Mouse (Mus musculus) embryonic stem cell, embryonic (primary cell): ENCODE data around the gene Insig1.

ENCODE experiments used
- CTCF ChIA-PET, 4 experiments: fragments of 300-600 bp in 2 of 4; fragments of 350-600 bp in 2 of 4; sonication (Branson Sonifier 250); formaldehyde crosslinking; loops; one replicate each; lab custom pipeline; 2022; ENCODE audit warnings: inconsistent platforms in 2 of 4; lab: Charles Lee
- POLR2A ChIA-PET, 4 experiments: fragments of 300-600 bp in 2 of 4; fragments of 350-600 bp in 2 of 4; sonication (Branson Sonifier 250); formaldehyde crosslinking; loops; one replicate each; lab custom pipeline; 2022; ENCODE audit warnings: antibody characterized with exemption in 4 of 4, inconsistent platforms in 1 of 4; lab: Charles Lee

The Insig1 gene

DNA sequence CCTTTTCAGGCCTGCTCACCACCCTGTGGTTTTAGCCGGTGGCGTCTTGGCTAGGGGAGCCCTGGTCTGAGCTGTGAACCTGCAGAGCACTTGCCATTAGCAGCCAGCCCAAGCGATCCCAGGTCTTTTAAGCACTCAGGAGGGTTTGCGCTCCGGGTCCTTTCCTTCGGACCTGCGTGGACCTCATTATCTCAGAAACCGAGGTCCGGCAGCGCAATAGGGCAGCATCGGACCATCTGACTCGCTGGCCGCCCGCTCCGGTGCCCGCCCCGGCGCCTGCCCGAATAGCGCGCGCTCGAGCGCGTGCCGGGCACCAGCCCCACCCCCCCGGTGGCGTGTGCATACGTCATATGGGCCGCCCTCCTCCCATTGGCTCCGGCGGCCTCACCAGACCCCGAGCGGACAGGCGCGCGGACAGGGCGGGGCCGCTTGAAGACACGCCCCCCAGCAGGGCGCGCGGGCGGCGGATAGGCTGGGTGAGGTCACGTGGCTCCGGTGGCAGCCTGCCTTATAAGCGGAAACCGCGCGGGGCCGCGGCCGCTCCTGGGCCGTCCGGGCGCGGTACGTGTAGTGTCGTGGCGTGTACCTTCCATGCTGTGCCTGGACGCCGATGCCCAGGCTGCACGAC, at the start of gene Insig1:
Insig1 (plus strand) TSS at position 536 of the 628 bp plus-strand sequence.
- CTCF ChIA-PET: no interaction called here
- POLR2A ChIA-PET: interaction anchor here in 3 of 4 experiments (0.6 to 6.1 kb wide), 41 partner anchors 8 to 326 kb away, joined by 3 to 31 read pairs (median 4); partner anchors contain the start of genes Paxip1 (in 3 of the 3) and Rbm33 (in 1 of the 3)

DNA sequence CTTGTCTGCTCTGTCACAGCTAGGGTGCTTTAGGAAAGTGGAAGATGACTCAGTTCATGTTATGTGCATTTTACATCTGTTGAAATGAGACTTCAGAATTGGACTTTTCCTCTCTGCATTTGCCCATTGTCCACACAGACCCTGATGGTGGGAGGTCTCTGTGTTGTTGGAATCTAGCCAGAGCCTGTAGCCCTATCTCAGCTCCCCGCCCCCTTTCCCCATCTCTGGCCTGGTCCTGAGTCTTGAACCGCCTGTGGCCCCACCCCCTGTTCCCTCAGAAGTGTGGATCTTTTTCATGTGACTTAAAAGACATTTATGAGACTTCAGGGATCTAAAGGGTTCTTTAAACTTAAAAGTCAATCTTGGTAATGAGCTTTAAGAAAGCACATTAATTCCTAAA, 47.7 kb upstream of the Insig1 start:
- POLR2A ChIA-PET: no interaction called here
- CTCF ChIA-PET: interaction anchor here in 1 of 4 experiments (0.6 kb wide), 1 partner anchor 255 kb away, joined by 4 read pairs; no protein-coding TSS in a partner anchor

DNA sequence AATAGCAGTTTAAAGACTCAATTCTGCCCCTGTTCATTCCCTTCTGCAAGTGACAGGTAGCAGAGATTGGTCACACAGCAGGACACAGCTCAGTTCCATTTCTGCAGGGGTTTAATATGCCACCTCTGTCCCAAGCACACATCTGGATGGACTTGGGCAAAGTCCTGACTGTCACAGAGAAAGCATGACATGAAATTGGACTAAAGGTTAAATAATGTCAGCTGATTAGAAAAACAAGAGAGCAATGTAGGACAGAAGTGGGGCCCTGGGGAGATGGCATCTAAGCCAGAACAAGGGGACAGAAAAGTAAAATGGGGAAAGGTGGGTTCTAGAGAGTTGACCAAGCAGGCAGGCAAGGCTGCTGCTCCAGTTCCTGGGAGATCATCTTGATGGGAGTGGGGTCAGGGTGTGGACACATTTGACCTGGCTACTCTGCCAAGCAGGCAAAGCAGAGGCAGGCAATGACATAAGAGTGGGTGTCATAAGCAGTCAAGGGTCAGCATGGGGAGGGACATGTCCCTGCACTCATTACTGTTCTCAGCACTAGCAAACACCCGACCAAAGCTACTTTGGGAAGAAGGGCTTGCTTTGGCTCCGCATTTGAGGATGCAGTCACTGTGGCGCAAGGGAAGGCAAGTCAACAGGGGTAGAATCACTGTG, 39.5 kb upstream of the Insig1 start:
- ChIA-PET CTCF (no interaction called here), POLR2A (interaction anchor here in 2 of 4 experiments (0.5 to 1.1 kb wide), 2 partner anchors 9 to 90 kb away, joined by 3 to 4 read pairs; no protein-coding TSS in a partner anchor)

DNA sequence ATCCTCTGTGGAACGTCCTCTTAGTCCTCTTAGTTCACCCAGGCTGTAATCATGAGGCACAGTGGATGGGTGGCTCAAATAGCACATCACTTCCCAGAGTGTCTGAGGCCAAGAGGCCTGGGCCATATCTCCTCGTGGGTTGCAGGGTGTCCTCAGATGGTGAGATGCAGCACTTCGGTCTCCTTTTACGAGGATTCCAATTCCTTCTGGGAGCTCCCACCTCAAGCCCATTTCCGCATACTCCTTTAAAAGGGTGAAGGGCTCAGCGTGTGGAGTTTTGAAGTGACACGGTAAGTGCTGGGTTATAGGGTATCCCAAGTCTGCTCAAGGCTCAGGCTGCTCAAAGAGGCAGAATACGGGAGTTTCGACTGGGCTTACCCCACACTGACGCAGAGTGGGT, 38.3 kb upstream of the Insig1 start:
- ChIA-PET POLR2A (interaction anchor here in 3 of 4 experiments (0.6 to 1.4 kb wide), 3 partner anchors 8 to 39 kb away, joined by 3 to 4 read pairs (median 3); no protein-coding TSS in a partner anchor), CTCF (no interaction called here)

DNA sequence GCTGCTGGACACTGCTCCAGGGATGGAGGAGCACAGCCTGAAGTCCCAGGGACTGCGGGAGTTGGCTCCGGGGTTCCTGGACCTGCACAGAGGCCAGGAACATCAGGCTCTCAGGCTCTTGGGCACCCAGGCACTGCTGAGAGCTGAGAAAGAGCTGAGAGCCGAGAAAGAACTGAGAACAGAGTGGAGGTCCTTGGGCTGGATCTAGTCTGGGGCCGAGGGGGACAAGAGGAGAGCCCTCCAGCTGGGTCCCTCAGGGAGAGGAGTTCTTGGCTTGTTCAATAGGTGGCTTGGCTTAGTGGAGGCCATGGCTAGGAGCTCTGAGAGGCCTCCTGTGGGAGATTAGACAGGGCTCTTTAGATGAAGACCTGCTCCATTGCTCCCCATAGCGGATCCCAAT, 37.9 kb upstream of the Insig1 start:
- POLR2A ChIA-PET: interaction anchor here in 2 of 4 experiments (0.6 to 1.4 kb wide), 2 partner anchors 20 to 38 kb away, joined by 3 to 4 read pairs; no protein-coding TSS in a partner anchor

DNA sequence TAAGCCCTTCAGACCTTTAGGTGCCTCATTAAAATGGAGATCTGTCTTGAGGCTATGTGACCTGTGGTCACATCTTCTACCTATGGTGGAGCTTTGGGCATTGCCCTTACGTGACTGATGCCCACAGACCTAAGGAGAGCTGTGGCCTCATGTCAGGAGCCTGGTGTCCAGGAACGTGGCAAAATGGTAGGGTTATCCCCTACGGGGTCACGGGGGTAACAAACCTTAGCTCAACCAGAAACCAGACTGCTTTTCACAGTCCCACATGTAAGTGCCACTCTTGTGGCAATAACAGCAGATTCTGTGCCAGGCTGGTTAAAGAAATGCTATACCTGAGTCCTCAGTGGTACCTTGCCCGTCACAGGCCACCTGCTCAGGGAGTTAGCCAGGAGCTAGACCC, 37.3 kb upstream of the Insig1 start:
- ChIA-PET CTCF (no interaction called here), POLR2A (no interaction called here)

More for the DNA sequence above, 37.9 kb upstream of the Insig1 start:
- CTCF ChIA-PET: no interaction called here

DNA sequence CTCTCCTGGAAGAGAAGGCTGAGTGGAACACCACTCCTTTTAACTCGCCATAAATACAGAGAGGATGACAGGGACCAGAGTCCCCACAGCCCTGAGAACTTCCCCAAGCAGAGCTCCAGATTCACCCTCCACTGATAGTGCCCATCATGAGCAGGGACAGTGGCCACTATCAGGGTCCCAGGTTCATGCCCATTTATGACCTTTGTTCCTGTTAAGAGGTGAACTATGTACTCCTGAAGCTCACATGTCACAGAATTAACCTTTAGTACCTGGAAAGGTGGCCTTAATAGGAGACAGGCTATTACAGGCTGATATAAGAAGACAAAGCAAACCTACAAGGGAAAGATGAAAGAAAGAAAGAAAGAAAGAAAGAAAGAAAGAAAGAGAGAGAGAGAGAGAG, 35.2 kb upstream of the Insig1 start:
- CTCF ChIA-PET: interaction anchor here in 1 of 4 experiments (0.7 kb wide), 1 partner anchor 57 kb away, joined by 3 read pairs; no protein-coding TSS in a partner anchor
- POLR2A ChIA-PET: interaction anchor here in 2 of 4 experiments (1.2 to 3.3 kb wide), 4 partner anchors 12 to 38 kb away, joined by 3 to 31 read pairs (median 18); partner anchors contain the start of gene Insig1 (in 2 of the 2)

DNA sequence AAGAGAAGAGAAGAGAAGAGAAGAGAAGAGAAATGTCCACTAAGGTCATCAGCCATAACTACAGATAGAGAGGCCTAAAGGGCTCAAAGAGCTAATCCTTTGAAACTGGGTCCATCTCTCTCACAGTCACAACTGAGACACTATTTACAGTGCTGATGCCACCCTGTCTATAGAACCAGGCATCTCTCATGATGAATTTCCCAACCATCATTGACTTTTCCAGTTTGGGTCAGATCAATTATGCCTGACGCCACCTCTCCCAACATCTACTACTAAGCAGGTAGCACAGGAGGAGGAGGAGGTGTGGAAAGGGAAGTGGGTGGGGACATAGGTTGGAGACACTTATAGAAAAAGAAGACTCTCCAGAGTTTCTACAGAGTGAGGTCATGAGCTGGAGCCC, 34.6 kb upstream of the Insig1 start:
- ChIA-PET POLR2A (interaction anchor here in 2 of 4 experiments (1.2 to 3.3 kb wide), 5 partner anchors 11 to 244 kb away, joined by 3 to 31 read pairs (median 8); partner anchors contain the start of genes Insig1 (in 2 of the 2) and Paxip1 (in 1 of the 2)), CTCF (interaction anchor here in 1 of 4 experiments (0.7 kb wide), 1 partner anchor 57 kb away, joined by 3 read pairs; no protein-coding TSS in a partner anchor)

DNA sequence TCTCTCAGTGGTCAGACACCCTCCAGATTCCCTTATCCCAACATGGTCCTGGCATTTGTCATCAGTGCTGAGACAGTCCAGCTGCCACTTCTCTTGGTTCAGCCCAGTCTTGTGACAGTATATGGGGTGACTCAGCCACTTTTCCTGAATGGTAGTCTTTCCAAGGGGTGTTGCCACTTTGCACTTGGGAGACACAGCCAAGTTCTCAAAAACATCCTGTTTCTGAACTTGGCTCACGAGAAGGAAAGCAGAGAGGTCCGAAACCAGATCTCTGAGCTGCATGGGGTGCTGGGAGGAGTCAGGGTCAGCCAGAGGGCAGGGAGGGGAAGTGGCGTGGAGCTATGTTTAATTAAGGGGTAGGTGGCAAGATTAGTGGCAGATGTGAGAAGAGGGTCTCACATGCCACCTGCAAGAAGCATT, 34.0 kb upstream of the Insig1 start:
- ChIA-PET POLR2A (interaction anchor here in 2 of 4 experiments (0.7 to 3.3 kb wide), 10 partner anchors 11 to 245 kb away, joined by 3 to 31 read pairs (median 6); partner anchors contain the start of genes Insig1 (in 2 of the 2) and Paxip1 (in 2 of the 2)), CTCF (interaction anchor here in 2 of 4 experiments (0.9 to 1.4 kb wide), 3 partner anchors 57 to 257 kb away, joined by 3 to 4 read pairs (median 3); no protein-coding TSS in a partner anchor)

DNA sequence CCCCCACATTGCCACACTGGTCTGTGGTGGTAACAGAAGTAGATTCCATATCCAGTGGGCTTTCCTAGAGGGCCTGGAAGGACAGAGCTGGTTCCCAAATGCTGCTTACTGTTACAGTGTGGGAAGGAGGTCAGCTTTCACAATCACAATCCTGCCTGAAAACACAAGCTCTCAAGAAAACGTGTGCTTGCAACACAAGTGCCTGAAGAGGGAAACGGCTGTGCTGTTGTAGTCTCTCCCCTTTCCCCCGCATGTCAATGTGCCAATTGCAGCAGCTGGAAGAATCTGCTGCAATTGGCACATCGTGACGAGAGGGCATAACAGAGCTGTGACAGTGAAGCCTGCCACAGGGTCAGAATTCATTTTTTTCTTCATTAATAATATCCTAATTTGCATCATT, 33.5 kb upstream of the Insig1 start:
- ChIA-PET CTCF (interaction anchor here in 2 of 4 experiments (0.9 to 1.4 kb wide), 3 partner anchors 56 to 256 kb away, joined by 3 to 4 read pairs (median 3); no protein-coding TSS in a partner anchor), POLR2A (interaction anchor here in 3 of 4 experiments (0.7 to 3.3 kb wide), 13 partner anchors 10 to 246 kb away, joined by 3 to 31 read pairs (median 4); partner anchors contain the start of genes Insig1 (in 3 of the 3) and Paxip1 (in 2 of the 3))

DNA sequence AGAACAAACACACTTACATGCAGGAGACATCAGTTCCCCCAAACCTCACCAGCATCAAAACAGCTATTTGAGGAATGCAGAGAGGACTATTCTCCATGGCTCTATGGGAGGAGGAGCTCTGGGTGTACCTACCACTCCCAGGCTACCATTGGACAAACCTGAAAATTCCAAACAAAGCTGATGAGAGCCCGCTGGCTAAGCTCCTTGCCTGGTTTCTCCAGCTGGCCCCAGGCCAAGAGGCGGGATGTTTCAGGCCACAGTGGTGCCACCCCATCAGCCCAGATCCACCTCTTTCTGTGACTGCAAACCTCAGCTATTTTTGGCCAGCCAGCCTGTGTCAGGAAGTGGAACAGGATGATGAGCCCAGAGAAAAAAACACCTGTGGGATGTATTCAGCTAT, 33.0 kb upstream of the Insig1 start:
- POLR2A ChIA-PET: interaction anchor here (0.5 to 3.3 kb wide), 13 partner anchors 10 to 246 kb away, joined by 3 to 31 read pairs (median 4); partner anchors contain the start of genes Insig1 (in 3 of the 4) and Paxip1 (in 2 of the 4)
- CTCF ChIA-PET: interaction anchor here in 2 of 4 experiments (0.9 to 1.4 kb wide), 3 partner anchors 56 to 256 kb away, joined by 3 to 4 read pairs (median 3); no protein-coding TSS in a partner anchor

DNA sequence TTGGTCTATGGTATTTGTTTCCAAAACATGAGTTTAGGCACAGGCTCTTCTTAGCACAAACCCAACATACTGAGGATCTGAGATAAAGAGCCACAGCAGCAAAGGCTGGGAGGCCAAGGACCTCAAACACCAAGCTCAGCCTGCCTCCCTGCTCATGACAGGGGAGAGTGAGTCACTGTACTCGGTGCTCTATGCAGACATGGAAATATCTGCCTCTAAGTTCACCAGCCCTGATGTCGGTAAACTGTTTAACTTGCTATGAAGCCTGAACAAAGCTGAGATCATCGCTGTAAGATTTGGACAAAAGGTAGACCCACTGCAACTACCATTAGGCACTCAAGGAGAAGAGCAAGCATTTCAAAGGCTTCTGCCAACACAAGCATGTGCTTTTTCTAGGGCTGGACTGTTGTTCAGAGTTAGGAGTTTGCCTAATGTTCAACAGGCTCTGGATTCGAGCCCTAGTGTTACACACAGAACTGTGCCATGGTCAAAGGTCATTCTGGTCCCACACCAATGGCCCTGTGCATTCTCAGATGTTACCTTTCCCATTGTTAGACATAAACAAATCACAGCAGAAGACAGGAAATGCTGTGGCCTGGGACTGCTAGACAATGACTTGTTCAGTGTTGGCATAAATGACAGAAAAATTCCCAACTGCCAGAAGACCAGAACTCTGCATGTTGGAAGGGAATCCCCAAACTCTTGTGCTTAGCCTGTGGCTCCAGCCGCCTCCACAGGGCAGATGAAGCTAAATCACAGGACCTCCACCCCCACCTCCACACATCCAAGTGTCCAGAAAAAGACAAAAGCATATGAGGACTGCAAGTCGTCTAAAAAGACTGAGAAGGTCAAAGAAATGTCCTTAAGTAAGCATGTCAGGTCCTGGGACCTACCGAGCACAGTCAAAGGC, 31.2 kb upstream of the Insig1 start:
- ChIA-PET CTCF (no interaction called here), POLR2A (interaction anchor here in 2 of 4 experiments (0.9 to 1.5 kb wide), 4 partner anchors 25 to 41 kb away, joined by 3 to 6 read pairs (median 3); no protein-coding TSS in a partner anchor)

DNA sequence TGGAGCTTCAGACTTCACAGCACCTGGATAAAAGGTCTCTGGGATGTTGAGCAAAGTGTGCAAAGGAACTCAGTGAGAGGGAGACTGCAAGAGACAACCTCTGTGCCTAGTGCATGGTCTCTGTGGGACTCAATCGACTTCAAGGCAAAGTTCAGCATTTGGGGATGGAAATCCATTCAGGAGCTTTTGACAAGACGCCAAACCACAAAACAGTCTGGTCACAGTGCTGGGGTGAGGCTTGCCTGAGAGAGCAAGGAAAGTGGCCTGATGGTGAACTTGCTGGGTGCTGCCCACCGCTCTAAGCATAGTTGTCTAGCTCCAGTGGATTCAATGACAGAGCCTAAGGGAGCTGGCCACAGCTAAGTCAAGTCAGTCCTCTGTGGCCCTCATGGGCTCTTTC, 30.4 kb upstream of the Insig1 start:
- CTCF ChIA-PET: no interaction called here
- POLR2A ChIA-PET: interaction anchor here in 2 of 4 experiments (0.8 to 1.5 kb wide), 6 partner anchors 8 to 40 kb away, joined by 3 to 6 read pairs (median 3); no protein-coding TSS in a partner anchor

DNA sequence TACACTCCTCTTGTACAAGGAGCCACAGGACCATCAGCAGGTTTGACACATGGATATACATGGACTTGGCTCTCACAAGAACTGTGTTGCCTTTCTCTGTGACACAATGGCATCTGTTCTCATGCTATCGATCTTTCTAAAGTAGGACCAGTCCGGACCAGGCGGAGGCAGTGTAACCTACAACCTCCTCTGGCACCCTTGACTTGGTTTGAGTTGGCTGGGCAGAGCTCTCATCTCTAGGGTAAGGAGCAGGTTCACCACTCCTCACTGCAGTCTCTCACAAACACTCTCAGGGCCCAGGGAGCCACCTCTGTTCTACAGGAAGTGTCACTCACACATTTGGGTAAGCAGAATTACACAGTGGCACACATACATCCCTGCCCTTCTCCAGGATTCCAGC, 29.1 kb upstream of the Insig1 start:
- ChIA-PET POLR2A (interaction anchor here in 1 of 4 experiments (1.1 kb wide), 1 partner anchor 13 kb away, joined by 4 read pairs; no protein-coding TSS in a partner anchor), CTCF (no interaction called here)

DNA sequence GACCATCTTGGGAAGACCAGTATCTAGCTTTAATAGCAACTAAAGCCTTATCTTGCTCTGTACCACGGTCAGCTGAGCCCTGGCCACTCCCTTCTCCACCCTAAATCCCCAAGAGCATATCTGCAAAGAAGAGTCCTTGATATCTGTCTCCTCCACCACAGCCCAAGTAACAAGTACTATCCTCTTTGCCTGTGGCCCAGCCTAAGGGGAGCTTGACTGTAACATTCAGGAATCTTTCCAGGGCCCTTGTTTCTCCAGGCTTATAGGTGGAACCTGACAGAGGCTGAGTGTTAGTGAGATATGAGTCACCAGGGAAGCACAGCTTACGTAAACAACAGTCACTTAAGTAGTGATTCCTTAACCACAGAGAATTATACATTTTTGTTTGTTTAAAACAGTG, 28.4 kb upstream of the Insig1 start:
- POLR2A ChIA-PET: interaction anchor here in 3 of 4 experiments (0.6 to 1.1 kb wide), 3 partner anchors 12 to 41 kb away, joined by 4 read pairs; partner anchors contain the start of gene Insig1 (in 1 of the 3)
- CTCF ChIA-PET: no interaction called here

DNA sequence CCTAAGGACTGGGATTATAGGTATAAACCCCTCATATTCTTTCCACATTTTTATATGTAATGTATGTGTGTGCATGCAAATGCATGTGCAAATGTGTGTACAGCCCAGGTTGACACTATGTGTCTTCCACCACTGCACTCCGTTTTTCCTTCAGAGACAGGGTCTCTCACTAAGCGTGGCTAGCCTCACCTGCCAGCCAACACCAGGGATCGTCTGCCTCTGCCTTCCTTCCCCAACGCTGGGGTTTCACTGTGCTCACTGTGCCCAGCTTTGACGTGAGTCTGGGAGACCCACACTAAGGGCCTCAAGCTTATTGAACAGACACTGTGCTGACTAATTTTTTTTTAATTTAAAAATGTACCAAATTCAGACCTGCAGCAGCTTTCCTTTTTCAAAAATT, 27.8 kb upstream of the Insig1 start:
- POLR2A ChIA-PET: interaction anchor here in 2 of 4 experiments (0.8 to 1.1 kb wide), 2 partner anchors 12 to 27 kb away, joined by 4 read pairs; partner anchors contain the start of gene Insig1 (in 1 of the 2)
- CTCF ChIA-PET: no interaction called here

DNA sequence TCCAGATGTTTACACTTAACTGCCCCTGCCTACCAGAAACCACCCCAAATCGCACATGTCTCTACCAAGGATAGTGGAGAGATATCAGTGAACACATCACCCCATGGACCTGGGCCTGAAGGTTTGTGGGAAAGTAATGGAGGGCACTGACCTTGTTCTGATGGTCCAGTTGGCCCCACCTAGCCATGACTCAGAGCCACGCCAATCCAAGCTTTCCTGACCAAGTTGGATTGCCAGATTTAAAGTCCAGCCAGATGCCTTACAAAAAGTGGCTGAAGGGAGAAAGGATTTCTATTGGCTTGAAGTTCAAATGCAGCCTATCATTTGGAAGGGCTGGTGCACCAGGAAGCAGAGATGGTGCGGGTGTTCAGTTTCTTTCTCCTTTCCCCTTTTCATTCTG, 24.2 kb upstream of the Insig1 start:
- ChIA-PET POLR2A (interaction anchor here in 2 of 4 experiments (1.0 to 1.8 kb wide), 2 partner anchors 8 to 10 kb away, joined by 3 to 6 read pairs; no protein-coding TSS in a partner anchor), CTCF (no interaction called here)
